Mouse (Mus musculus): ENCODE data around the gene Arl14.

- TF ChIP-seq POLR2A (IDR thresholded peaks at IDR 0.05; ENCODE audit: low read depth, low read length) (no peak), CTCF (IDR thresholded peaks at IDR 0.05; ENCODE audit: extremely low read depth, insufficient read length, insufficient replicate concordance, low read depth, low read length) (no peak)
Measured at GRCm38 (mm10) chr3:69236491-69236890, 14.3 kb downstream of the Arl14 start.

Data from small intestine, adult 2 months (tissue).